Mouse (Mus musculus) kidney, embryonic 16.5 days (tissue): ENCODE measurements at regions not wholly inside any gene's neighbourhood (a gene's known extent, or its start where the extent isn't known, plus 50 kb on each side); places are given as distances from the start of the nearest gene placed in this dataset.

Experiments
- ATAC-seq: fragments of 200-750 bp; cut with Nextera tagmentation; 2 replicates; pipeline ENCODE4 v1.8.0; 2017; ENCODE audit warnings: moderate TSS enrichment; ENCODE audit not compliant: low FRiP score, low TSS enrichment
- H3K27ac ChIP-seq: fragments of 300-500 bp; sonication (generic); 2 replicates; pipeline ENCODE4 v1.5.1; 2014; ENCODE audit warnings: low read length
- H3K27me3 ChIP-seq: fragments of 300-500 bp; sonication (generic); 2 replicates; pipeline ENCODE4 v1.6.1; 2014; ENCODE audit warnings: low read length, control low read depth, mixed read lengths; ENCODE audit not compliant: insufficient read depth
- H3K36me3 ChIP-seq: fragments of 300-500 bp; sonication (generic); 2 replicates; pipeline ENCODE4 v1.6.1; 2014; ENCODE audit warnings: low read length, control low read depth, mixed read lengths; ENCODE audit not compliant: insufficient read depth
- H3K4me1 ChIP-seq: fragments of 300-500 bp; sonication (generic); 2 replicates; pipeline ENCODE4 v1.6.1; 2014; ENCODE audit warnings: low read length, control low read depth, mixed read lengths; ENCODE audit not compliant: insufficient read depth
- H3K4me2 ChIP-seq: fragments of 300-500 bp; sonication (generic); replicated peaks from 2 replicates; pipeline ENCODE4 v1.6.1; 2014; ENCODE audit warnings: low read depth, low read length
- H3K4me3 ChIP-seq: fragments of 300-500 bp; sonication (generic); 2 replicates; pipeline ENCODE4 v1.5.1; 2014; ENCODE audit warnings: mild to moderate bottlenecking, low read length
- H3K9ac ChIP-seq: fragments of 300-500 bp; sonication (generic); replicated peaks from 2 replicates; pipeline ENCODE4 v1.6.1; 2014; ENCODE audit warnings: low read length
- H3K9me3 ChIP-seq: fragments of 300-500 bp; sonication (generic); 2 replicates; pipeline ENCODE4 v1.6.1; 2016; ENCODE audit warnings: low read length, control low read depth
- WGBS: fragments of 180-500 bp; shearing (Covaris S2); extraction: QIAGEN DNeasy Blood & Tissue Kit; methylation state at CpG from one replicate; pipeline ENCODE4 v1.1.7; 2014; 5-methylcytosine and 5-hydroxymethylcytosine counted together

DNA sequence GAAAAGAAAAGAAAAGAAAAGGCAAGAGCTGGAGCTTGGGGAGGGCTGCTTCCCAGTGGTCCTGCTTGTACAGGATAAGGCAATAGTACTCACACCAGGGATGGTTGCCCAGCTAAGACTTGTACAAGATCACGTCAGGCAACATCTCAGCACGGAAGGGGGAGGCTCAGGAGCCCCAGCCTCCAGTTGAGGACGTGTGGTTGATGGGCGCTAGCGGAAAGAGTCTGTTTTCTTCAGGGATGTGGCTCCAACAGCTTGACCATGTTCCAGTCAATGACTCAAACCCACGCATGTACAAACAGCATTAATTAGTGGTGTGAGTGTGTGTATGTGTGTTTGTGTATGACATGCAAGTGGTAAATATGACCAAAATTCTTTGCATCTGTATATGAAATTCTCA, 153.1 kb upstream of the Rpl34 start:
- ATAC-seq, result no peak
- no peak overlapping the region for H3K4me2 ChIP-seq
- no peak overlapping the region for H3K9ac ChIP-seq
- H3K36me3 ChIP-seq, result no peaks in the 10 kb centered on the region
- no peaks in the 10 kb centered on the region for H3K27me3 ChIP-seq
- H3K4me3 ChIP-seq, result no peak overlapping the region
- H3K27ac ChIP-seq, result no peak overlapping the region
- 80% methylated on average over 6 of the region's 6 CpGs for WGBS
- no peaks in the 10 kb centered on the region for H3K9me3 ChIP-seq
- H3K4me1 ChIP-seq, result peaks cover 2% of the 10 kb centered on the region; the same call in 1 of the 2 replicates

GRCm38 (mm10) chr3:130880482-130880881, 150.3 kb upstream of the Rpl34 start:
- Histone ChIP-seq H3K4me1 (no peaks in the 10 kb centered on the region), H3K9me3 (no peaks in the 10 kb centered on the region), H3K36me3 (no peaks in the 10 kb centered on the region), H3K27me3 (no peaks in the 10 kb centered on the region), H3K4me3 (no peak overlapping the region), H3K27ac (no peak overlapping the region), H3K9ac (no peak overlapping the region), H3K4me2 (no peak overlapping the region)
- WGBS, result 76% methylated on average over 6 of the region's 6 CpGs
- ATAC-seq, result no peak

- Histone ChIP-seq H3K27ac (no peak overlapping the region), H3K4me1 (no peaks in the 10 kb centered on the region), H3K27me3 (no peaks in the 10 kb centered on the region), H3K4me3 (no peak overlapping the region), H3K9me3 (no peaks in the 10 kb centered on the region), H3K4me2 (no peak overlapping the region), H3K36me3 (no peaks in the 10 kb centered on the region), H3K9ac (no peak overlapping the region)
- WGBS, result 68% methylated on average over 8 of the region's 8 CpGs
- ATAC-seq, result no peak
Measured at GRCm38 (mm10) chr3:130879463-130879862, 149.3 kb upstream of the Rpl34 start.

DNA sequence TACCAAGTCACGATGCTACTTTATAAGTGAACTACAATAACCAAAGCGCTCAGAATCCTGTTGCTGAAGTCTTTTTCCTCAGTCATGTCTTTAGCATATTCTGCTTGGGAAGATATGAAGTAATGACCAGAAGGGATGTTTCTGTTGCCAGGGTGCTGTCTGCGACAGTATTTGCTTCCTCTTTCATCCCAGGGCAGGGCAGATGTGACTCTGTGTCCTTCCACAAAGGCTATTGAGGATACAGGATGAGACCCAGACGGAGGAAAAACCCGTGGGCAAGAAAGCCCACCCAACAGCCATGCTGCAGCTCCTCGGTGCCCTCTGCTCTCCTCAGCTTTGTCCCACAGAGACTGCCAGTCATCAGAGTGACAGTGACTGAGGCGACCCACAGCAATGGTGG, 148.6 kb upstream of the Rpl34 start:
- H3K4me1 ChIP-seq, result no peaks in the 10 kb centered on the region
- 87% methylated on average over 7 of the region's 7 CpGs for WGBS
- no peak overlapping the region for H3K4me2 ChIP-seq

DNA sequence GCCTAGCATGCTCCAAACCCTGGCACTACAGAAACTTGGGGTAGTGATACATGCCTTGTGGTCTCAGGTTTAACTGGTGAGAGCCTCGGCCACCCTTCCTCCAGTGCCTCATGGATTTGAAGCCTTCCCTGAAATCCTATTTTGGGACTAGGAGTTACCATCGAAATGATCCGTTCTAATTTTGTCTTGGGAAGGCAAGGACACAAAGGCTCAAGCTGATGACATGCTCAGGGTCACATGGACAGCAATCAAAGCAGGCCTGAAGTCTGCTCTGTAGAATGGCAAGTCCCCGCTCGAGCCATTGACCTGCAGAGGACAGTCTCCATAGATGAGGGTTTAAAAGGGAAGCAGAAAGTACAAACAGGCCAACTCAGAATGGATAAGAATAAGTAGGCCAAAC, 147.8 kb upstream of the Rpl34 start:
- H3K4me2 ChIP-seq, result no peak overlapping the region
- no peak overlapping the region for H3K4me3 ChIP-seq
- no peak overlapping the region for H3K27ac ChIP-seq
- no peaks in the 10 kb centered on the region for H3K4me1 ChIP-seq
- 87% methylated on average over 5 of the region's 5 CpGs for WGBS
- H3K9me3 ChIP-seq, result no peaks in the 10 kb centered on the region
- ATAC-seq, result no peak
- H3K9ac ChIP-seq, result no peak overlapping the region
- H3K36me3 ChIP-seq, result no peaks in the 10 kb centered on the region
- no peaks in the 10 kb centered on the region for H3K27me3 ChIP-seq

More for the DNA sequence above, 148.6 kb upstream of the Rpl34 start:
- Histone ChIP-seq H3K9ac (no peak overlapping the region), H3K4me3 (no peak overlapping the region), H3K27ac (no peak overlapping the region), H3K36me3 (no peaks in the 10 kb centered on the region), H3K9me3 (no peaks in the 10 kb centered on the region), H3K27me3 (no peaks in the 10 kb centered on the region)
- ATAC-seq, result no peak

DNA sequence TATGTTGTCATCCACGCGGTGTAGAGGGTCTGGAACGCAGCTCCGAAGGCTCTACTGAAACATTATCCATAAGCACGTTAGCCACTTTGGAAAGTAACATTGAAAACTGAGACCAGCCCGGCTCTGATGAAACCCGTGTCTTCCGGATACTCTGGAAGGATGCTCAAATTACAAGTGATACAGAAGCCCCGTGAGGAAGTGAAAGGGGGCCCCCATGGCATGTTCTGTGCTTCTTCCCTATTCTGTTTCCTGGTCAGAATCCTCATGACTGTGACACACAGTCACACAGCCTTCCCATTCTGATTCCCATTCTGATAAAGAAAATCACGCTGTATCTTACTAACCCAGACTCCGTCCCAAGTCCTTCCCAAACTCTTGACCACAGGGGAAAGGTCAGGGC, 143.5 kb upstream of the Rpl34 start:
- no peak overlapping the region for H3K9ac ChIP-seq
- H3K4me1 ChIP-seq, result no peaks in the 10 kb centered on the region
- no peak overlapping the region for H3K27ac ChIP-seq
- WGBS, result 49% methylated on average over 11 of the region's 11 CpGs
- H3K36me3 ChIP-seq, result no peaks in the 10 kb centered on the region
- ATAC-seq, result no peak
- H3K4me2 ChIP-seq, result no peak overlapping the region
- no peaks in the 10 kb centered on the region for H3K9me3 ChIP-seq
- H3K4me3 ChIP-seq, result no peak overlapping the region
- no peaks in the 10 kb centered on the region for H3K27me3 ChIP-seq

DNA sequence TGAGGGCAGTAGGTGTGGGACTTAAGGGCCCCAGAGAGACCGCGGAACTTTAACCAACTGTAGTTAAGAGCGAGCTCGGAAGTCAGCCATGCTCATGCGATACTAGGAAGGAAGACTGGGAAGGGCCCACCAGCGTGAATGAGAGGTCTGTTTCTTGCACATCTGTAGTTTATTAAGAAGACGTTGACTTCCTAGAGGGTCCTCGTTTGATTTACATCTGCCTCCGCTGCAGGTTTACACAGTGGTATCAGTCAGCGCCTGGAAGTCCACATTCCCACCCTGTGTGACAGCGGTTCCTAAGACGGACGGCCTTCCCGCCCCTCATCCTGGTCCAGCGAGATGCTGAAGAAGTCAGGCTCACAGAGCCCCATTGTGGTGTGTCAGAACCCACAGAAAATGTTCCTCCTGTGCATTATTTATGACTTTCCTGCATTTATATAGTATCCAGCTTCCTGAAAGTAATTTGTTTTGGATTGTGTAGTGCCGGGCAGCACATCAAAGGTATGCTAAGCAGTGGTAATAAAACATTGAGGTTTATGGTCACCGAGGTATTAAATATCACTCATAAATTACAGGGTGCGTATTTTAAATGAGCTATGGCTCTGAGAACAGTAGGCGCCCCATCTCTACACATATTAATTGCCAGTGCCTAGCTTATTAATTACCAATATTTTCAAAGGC, 136.9 kb upstream of the Rpl34 start:
- H3K27ac ChIP-seq, result 0 out of 2 replicates have a peak overlapping the region, but pooled peaks have one; percentile 25
- peak overlapping the region; percentile 28 for H3K4me2 ChIP-seq
- H3K36me3 ChIP-seq, result no peaks in the 10 kb centered on the region
- no peaks in the 10 kb centered on the region for H3K9me3 ChIP-seq
- no peak overlapping the region for H3K4me3 ChIP-seq
- ATAC-seq, result peak; percentile 79
- H3K9ac ChIP-seq, result no peak overlapping the region
- H3K27me3 ChIP-seq, result no peaks in the 10 kb centered on the region
- 17% methylated on average over 19 of the region's 19 CpGs for WGBS
- H3K4me1 ChIP-seq, result peaks cover 9% of the 10 kb centered on the region; the same call in 1 of the 2 replicates

DNA sequence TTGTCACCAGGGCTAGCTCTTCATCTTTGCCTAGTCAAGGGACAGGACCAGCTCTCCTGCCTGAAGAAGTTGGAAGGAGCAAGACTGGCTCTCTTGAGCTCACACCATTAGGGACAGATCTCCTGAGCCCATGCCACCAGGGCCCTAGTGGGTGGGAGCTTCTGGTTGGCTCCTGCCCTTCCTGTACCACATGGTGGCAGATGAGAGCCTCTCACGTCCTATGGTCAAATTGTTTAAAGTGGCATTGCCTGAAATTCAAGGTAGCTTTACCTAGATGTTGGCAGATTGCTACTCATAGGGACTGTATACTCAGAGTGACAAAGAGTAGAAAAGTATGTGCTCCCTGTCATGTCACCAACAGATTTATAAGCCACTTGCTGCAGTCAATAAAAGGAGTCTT, 134.6 kb upstream of the Rpl34 start:
- Histone ChIP-seq H3K27me3 (no peaks in the 10 kb centered on the region), H3K27ac (no peak overlapping the region), H3K4me1 (peaks cover 9% of the 10 kb centered on the region; the same call in 1 of the 2 replicates), H3K4me2 (no peak overlapping the region), H3K9me3 (no peaks in the 10 kb centered on the region), H3K36me3 (no peaks in the 10 kb centered on the region), H3K4me3 (no peak overlapping the region), H3K9ac (no peak overlapping the region)
- no peak for ATAC-seq
- 72% methylated on average over 1 of the region's 1 CpGs for WGBS

DNA sequence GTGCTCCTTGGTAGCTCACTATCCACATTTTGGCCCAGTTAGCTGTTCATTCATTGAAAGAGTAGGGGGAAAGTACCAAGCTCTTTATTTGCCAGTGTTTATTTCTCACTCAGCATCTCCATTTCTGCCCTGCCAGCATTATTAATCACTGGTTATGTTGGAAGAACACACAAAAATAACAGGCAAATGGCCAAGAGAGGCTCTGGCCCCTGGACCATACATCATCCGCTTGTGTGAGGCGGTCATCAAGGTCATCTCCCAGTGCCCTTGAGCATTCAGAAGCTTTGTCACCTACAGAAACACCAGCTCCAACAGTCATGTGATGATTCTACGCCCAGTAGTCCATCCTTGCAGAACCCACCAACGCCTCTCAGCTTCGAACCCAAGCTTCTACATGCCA, 133.2 kb upstream of the Rpl34 start:
- 92% methylated on average over 5 of the region's 5 CpGs for whole genome bisulfite sequencing
- Histone ChIP-seq H3K36me3 (no peaks in the 10 kb centered on the region), H3K27me3 (no peaks in the 10 kb centered on the region), H3K4me2 (no peak overlapping the region), H3K27ac (no peak overlapping the region), H3K9ac (no peak overlapping the region), H3K4me3 (no peak overlapping the region), H3K4me1 (peaks cover 9% of the 10 kb centered on the region), H3K9me3 (no peaks in the 10 kb centered on the region)
- no peak for ATAC-seq

DNA sequence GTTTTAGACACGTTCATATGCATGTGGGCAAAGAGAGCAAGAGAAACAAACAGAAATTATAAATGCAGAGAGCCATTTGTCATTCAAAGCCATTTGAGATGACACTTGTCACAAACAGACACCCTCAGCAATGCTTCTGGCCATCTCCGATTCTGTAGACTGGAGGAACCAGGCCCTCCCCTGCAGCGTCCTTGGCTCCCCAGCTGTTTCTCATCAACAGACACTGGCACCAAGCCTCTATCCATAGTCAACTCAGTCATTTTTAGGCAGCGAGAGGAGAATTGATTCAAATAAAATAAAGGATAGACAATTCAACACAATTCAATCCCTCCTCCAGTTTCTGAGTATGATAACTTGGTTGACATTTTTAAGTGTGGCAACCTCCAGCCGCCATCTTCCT, 130.1 kb upstream of the Rpl34 start:
- Histone ChIP-seq H3K9me3 (no peaks in the 10 kb centered on the region), H3K27ac (no peak overlapping the region), H3K4me1 (no peaks in the 10 kb centered on the region; the same call in 1 of the 2 replicates), H3K27me3 (no peaks in the 10 kb centered on the region), H3K36me3 (no peaks in the 10 kb centered on the region), H3K9ac (no peak overlapping the region), H3K4me3 (no peak overlapping the region), H3K4me2 (no peak overlapping the region)
- no peak for ATAC-seq
- WGBS, result 79% methylated on average over 5 of the region's 5 CpGs
